ENCODE assay signal across 11 mouse cellular contexts in genomic region chr2:30064298-30064697, GRCm38 (mm10). TPM values are rescaled to one million over a fixed set of nuclear protein-coding genes. Genes with fewer than 3 reads are reported as not detected.
DNase-seq lines count a peak whose midpoint lies in the region; ATAC-seq and TF ChIP-seq lines count a peak whose summit lies in the region.
"Had no signal": no experiment of that assay in that cellular context is flagged by ENCODE, and none has a peak within 500 bp of the region (broad histone marks: within the 10 kb centered on the region; RNA-seq: fewer than 3 reads in every experiment).

No protein-coding gene starts in this region.

- TF ChIP-seq POLR2A in myocyte (IDR thresholded peaks at IDR 0.05; ENCODE audit: insufficient read length, low read depth), result no peak

- no peak overlapping the region for H3ac ChIP-seq in myocyte (ENCODE audit: control insufficient read depth, insufficient read length)

- no peak for ATAC-seq in forebrain, embryonic 11.5 days (replicated peaks; ENCODE audit: low FRiP score)
- no peak for ATAC-seq in forebrain, embryonic 16.5 days
- ATAC-seq in lung, postnatal 0 days, result no peak
- ATAC-seq in megakaryocyte progenitor cell, adult 5-6 weeks (replicated peaks; ENCODE audit: poor library complexity), result no peak

- peaks cover 52% of the 10 kb centered on the region for H3K79me2 ChIP-seq in myocyte (ENCODE audit: control insufficient read depth, insufficient read depth)

- H3K27ac ChIP-seq in forebrain, embryonic 11.5 days (ENCODE audit: low read depth, low read length), result no peak overlapping the region
- H3K27ac ChIP-seq in forebrain, embryonic 16.5 days (ENCODE audit: low read length), result no peak overlapping the region
- peak overlapping the region; percentile 91 for H3K27ac ChIP-seq in lung, postnatal 0 days (ENCODE audit: low read length)

- no peak for TF ChIP-seq EP300 in lung, postnatal 0 days (IDR thresholded peaks at IDR 0.05)

- peaks cover 8% of the 10 kb centered on the region; the same call in 1 of the 2 replicates for H3K36me3 ChIP-seq in forebrain, embryonic 11.5 days (ENCODE audit: control insufficient read depth, insufficient read depth, low read length)
- peaks cover 5% of the 10 kb centered on the region for H3K36me3 ChIP-seq in forebrain, embryonic 16.5 days (ENCODE audit: control insufficient read depth, insufficient read depth)
- H3K36me3 ChIP-seq in lung, postnatal 0 days (ENCODE audit: insufficient read depth, low read length), result no peaks in the 10 kb centered on the region
- peaks cover 9% of the 10 kb centered on the region for H3K36me3 ChIP-seq in myocyte (ENCODE audit: control insufficient read depth, insufficient read depth)

- H3K27me3 ChIP-seq in forebrain, embryonic 11.5 days (ENCODE audit: control insufficient read depth, insufficient read depth, low read length), result no peaks in the 10 kb centered on the region
- H3K27me3 ChIP-seq in forebrain, embryonic 16.5 days (replicated peaks; ENCODE audit: control insufficient read depth, insufficient read depth, low read length), result no peaks in the 10 kb centered on the region
- no peaks in the 10 kb centered on the region for H3K27me3 ChIP-seq in lung, postnatal 0 days (replicated peaks; ENCODE audit: insufficient read depth, low read length)
- no peaks in the 10 kb centered on the region for H3K27me3 ChIP-seq in myocyte (ENCODE audit: control insufficient read depth, insufficient read depth, insufficient read length)

- no peaks in the 10 kb centered on the region for H3K9me3 ChIP-seq in forebrain, embryonic 11.5 days (ENCODE audit: control insufficient read depth, low read length)
- H3K9me3 ChIP-seq in forebrain, embryonic 16.5 days (ENCODE audit: control insufficient read depth, low read length), result no peaks in the 10 kb centered on the region
- H3K9me3 ChIP-seq in lung, postnatal 0 days (ENCODE audit: low read length), result no peaks in the 10 kb centered on the region

- no peak for TF ChIP-seq CTCF in lung, postnatal 0 days (IDR thresholded peaks at IDR 0.05)

- H3K4me3 ChIP-seq in forebrain, embryonic 11.5 days (ENCODE audit: low read depth, low read length), result peak overlapping the region; percentile 64; the same call in 1 of the 2 replicates
- H3K4me3 ChIP-seq in forebrain, embryonic 16.5 days (replicated peaks; ENCODE audit: low read length), result no peak overlapping the region
- H3K4me3 ChIP-seq in lung, postnatal 0 days (ENCODE audit: low read depth, low read length), result no peak overlapping the region
- H3K4me3 ChIP-seq in myocyte, result peak overlapping the region; percentile 74

- 0 out of 2 replicates have a peak overlapping the region, but pooled peaks have one; percentile 3 for H3K9ac ChIP-seq in forebrain, embryonic 11.5 days (ENCODE audit: low read length)
- H3K9ac ChIP-seq in forebrain, embryonic 16.5 days (replicated peaks; ENCODE audit: low read depth, low read length), result no peak overlapping the region
- no peak overlapping the region for H3K9ac ChIP-seq in lung, postnatal 0 days (replicated peaks; ENCODE audit: low read depth)

- no peak for DNase-seq in forebrain, embryonic 11.5 days (ENCODE audit: low spot score)
- no peak for DNase-seq in lung, postnatal 0 days (ENCODE audit: low spot score)
- no peak for DNase-seq in lung, adult 18-20 months
- DNase-seq in induced T-regulatory cell, adult 2 months (ENCODE audit: low read depth), result peak; percentile 38
- no peak for DNase-seq in gastrocnemius, postnatal 25 days
- DNase-seq: embryo, embryonic 11 days; lung, postnatal 14 days; thymus, postnatal 36 days had no signal

- WGBS in forebrain, embryonic 11.5 days, result 45% methylated on average over 3 of the region's 3 CpGs
- 30% methylated on average over 3 of the region's 3 CpGs for WGBS in forebrain, embryonic 16.5 days
- WGBS in lung, postnatal 0 days, result 37% methylated on average over 3 of the region's 3 CpGs

- H3K4me2 ChIP-seq in forebrain, embryonic 11.5 days (ENCODE audit: low read depth, low read length, severe bottlenecking), result peak overlapping the region; percentile 96; the same call in 1 of the 2 replicates
- no peak overlapping the region for H3K4me2 ChIP-seq in forebrain, embryonic 16.5 days (ENCODE audit: low read length)
- H3K4me2 ChIP-seq in lung, postnatal 0 days (replicated peaks; ENCODE audit: low read depth, low read length), result no peak overlapping the region
- peak overlapping the region; percentile 89 for H3K4me2 ChIP-seq in myocyte (ENCODE audit: low read depth)

- peaks cover 13% of the 10 kb centered on the region for H3K4me1 ChIP-seq in forebrain, embryonic 11.5 days (replicated peaks; ENCODE audit: control insufficient read depth, insufficient read depth, low read length)
- peaks cover 41% of the 10 kb centered on the region for H3K4me1 ChIP-seq in forebrain, embryonic 16.5 days (replicated peaks; ENCODE audit: control insufficient read depth, insufficient read depth, low read length)
- H3K4me1 ChIP-seq in lung, postnatal 0 days (ENCODE audit: insufficient read depth, low read depth, low read length), result peaks cover 14% of the 10 kb centered on the region

TF ChIP-seq in myocyte, 11 proteins besides CTCF, POLR2A, EP300 and RAD21:
- TF ChIP-seq TCF12 (IDR thresholded peaks at IDR 0.05; ENCODE audit: insufficient read depth, poor library complexity, severe bottlenecking) (no peak), REST (IDR thresholded peaks at IDR 0.05; ENCODE audit: insufficient read depth, insufficient read length) (no peak), MAX (IDR thresholded peaks at IDR 0.05; ENCODE audit: low read depth) (no peak)
TF ChIP-seq in myocyte: peak in this region for 0.

RNA-seq across cellular contexts. Expression of gene Set, which starts 7.1 kb away (rescaled TPM):
- polyA plus RNA-seq in forebrain, embryonic 11.5 days (2014; fragmentation: Nextera tagmentation; extraction: Ambion mirVana), result 817 and 824 TPM in 2 replicates
- 407 and 435 TPM in 2 replicates for polyA plus RNA-seq in forebrain, embryonic 16.5 days (2015; fragmentation: Nextera tagmentation; extraction: Ambion mirVana)
- polyA plus RNA-seq in lung, postnatal 0 days (2015; fragmentation: Nextera tagmentation; extraction: Ambion mirVana), result 167 and 186 TPM in 2 replicates
- 118 TPM for polyA plus RNA-seq in myocyte (2012; fragmentation: generic; extraction: Trizol)
- 10 to 100 TPM; 75.4 to 85.1 TPM for total RNA-seq in gastrocnemius, postnatal 25 days (2021)
- total RNA-seq in megakaryocyte progenitor cell, adult 5-6 weeks (2015), result 465 and 470 TPM in 2 replicates
- 1,489 and 2,093 TPM in 2 replicates for total RNA-seq in megakaryocyte progenitor cell, adult 5-6 weeks (2017)

RNA-seq across cellular contexts. Expression of gene Pkn3, which starts 13.2 kb away (rescaled TPM):
- polyA plus RNA-seq in forebrain, embryonic 11.5 days (2014; fragmentation: Nextera tagmentation; extraction: Ambion mirVana), result 10.5 and 12.1 TPM in 2 replicates
- 2.6 and 3.4 TPM in 2 replicates for polyA plus RNA-seq in forebrain, embryonic 16.5 days (2015; fragmentation: Nextera tagmentation; extraction: Ambion mirVana)
- 9.8 and 11.0 TPM in 2 replicates for polyA plus RNA-seq in lung, postnatal 0 days (2015; fragmentation: Nextera tagmentation; extraction: Ambion mirVana)
- polyA plus RNA-seq in myocyte (2012; fragmentation: generic; extraction: Trizol), result 4.3 TPM
- total RNA-seq in gastrocnemius, postnatal 25 days (2021), result 1 to 10 TPM; 3.8 to 5.4 TPM
- total RNA-seq in megakaryocyte progenitor cell, adult 5-6 weeks (2015), result 3.1 and 3.6 TPM in 2 replicates
- 7.9 and 10.2 TPM in 2 replicates for total RNA-seq in megakaryocyte progenitor cell, adult 5-6 weeks (2017)

RNA-seq across cellular contexts. Expression of gene Wdr34, which starts 15.6 kb away (rescaled TPM):
- 35.9 and 39.6 TPM in 2 replicates for polyA plus RNA-seq in forebrain, embryonic 11.5 days (2014; fragmentation: Nextera tagmentation; extraction: Ambion mirVana)
- polyA plus RNA-seq in forebrain, embryonic 16.5 days (2015; fragmentation: Nextera tagmentation; extraction: Ambion mirVana), result 70.2 and 83.3 TPM in 2 replicates
- 15.2 and 19.5 TPM in 2 replicates for polyA plus RNA-seq in lung, postnatal 0 days (2015; fragmentation: Nextera tagmentation; extraction: Ambion mirVana)
- 21.6 TPM for polyA plus RNA-seq in myocyte (2012; fragmentation: generic; extraction: Trizol)
- 1 to 10 TPM; 3.3 to 3.4 TPM for total RNA-seq in gastrocnemius, postnatal 25 days (2021)
- 9.5 and 18.5 TPM in 2 replicates for total RNA-seq in megakaryocyte progenitor cell, adult 5-6 weeks (2015)
- 9.4 and 10.3 TPM in 2 replicates for total RNA-seq in megakaryocyte progenitor cell, adult 5-6 weeks (2017)

RNA-seq across cellular contexts. Expression of gene Zdhhc12, which starts 29.1 kb away (rescaled TPM):
- 27.1 and 35.4 TPM in 2 replicates for polyA plus RNA-seq in forebrain, embryonic 11.5 days (2014; fragmentation: Nextera tagmentation; extraction: Ambion mirVana)
- polyA plus RNA-seq in forebrain, embryonic 16.5 days (2015; fragmentation: Nextera tagmentation; extraction: Ambion mirVana), result 17.8 and 19.0 TPM in 2 replicates
- 37.7 and 40.0 TPM in 2 replicates for polyA plus RNA-seq in lung, postnatal 0 days (2015; fragmentation: Nextera tagmentation; extraction: Ambion mirVana)
- 20.8 TPM for polyA plus RNA-seq in myocyte (2012; fragmentation: generic; extraction: Trizol)
- 1 to 10 TPM; 2.4 to 3.1 TPM for total RNA-seq in gastrocnemius, postnatal 25 days (2021)
- 17.4 and 18.2 TPM in 2 replicates for total RNA-seq in megakaryocyte progenitor cell, adult 5-6 weeks (2015)
- total RNA-seq in megakaryocyte progenitor cell, adult 5-6 weeks (2017), result 10.7 and 13.3 TPM in 2 replicates

Comparison
In these comparisons a context has a peak if more than half of its experiments do, and no peak if none do; other contexts are left out.
1. H3K4me2 ChIP-seq: peak in forebrain, embryonic 11.5 days (single experiment) and myocyte (single experiment); none in forebrain, embryonic 16.5 days (single experiment) and lung, postnatal 0 days (single experiment).
2. H3K4me3 ChIP-seq: peak in forebrain, embryonic 11.5 days (single experiment) and myocyte (single experiment); none in forebrain, embryonic 16.5 days (single experiment) and lung, postnatal 0 days (single experiment).